Mouse (Mus musculus) liver, postnatal 0 days (tissue): Measurements from ENCODE around the gene Trim46. TPM values are rescaled to one million over a fixed set of nuclear protein-coding genes. Genes with fewer than 3 reads are reported as not detected.
A peak's percentile ranks its signal among the peaks of the same experiment; 100 is the strongest.
"Not testable (repeated sequence)": the region's sequence is repeated elsewhere in the genome, so short reads cannot be mapped to it uniquely, and the experiment has no call there.

Source experiments
- ATAC-seq: fragments of 200-750 bp; cut with Nextera tagmentation; 2 replicates; pipeline ENCODE4 v1.8.0; 2017; ENCODE audit warnings: mild to moderate bottlenecking, moderate library complexity
- DNase-seq: peaks from one replicate; pipeline ENCODE4 v3.0.0-alpha.2; 2016
- H3K27ac ChIP-seq: fragments of 300-500 bp; sonication (generic); 2 replicates; pipeline ENCODE4 v1.5.1; 2014; ENCODE audit warnings: antibody characterized with exemption, moderate library complexity, mild to moderate bottlenecking, low read depth
- H3K27me3 ChIP-seq: fragments of 300-500 bp; sonication (generic); 2 replicates; pipeline ENCODE4 v1.6.1; 2014; ENCODE audit warnings: low read length, control low read depth, mixed read lengths; ENCODE audit not compliant: insufficient read depth
- H3K36me3 ChIP-seq: fragments of 300-500 bp; sonication (generic); replicated peaks from 2 replicates; pipeline ENCODE4 v1.6.1; 2014; ENCODE audit warnings: mild to moderate bottlenecking, control low read depth, low read length, moderate library complexity, mixed read lengths; ENCODE audit not compliant: insufficient read depth
- H3K4me1 ChIP-seq: fragments of 300-500 bp; sonication (generic); 2 replicates; pipeline ENCODE4 v1.6.1; 2014; ENCODE audit warnings: antibody characterized with exemption, mild to moderate bottlenecking, control low read depth; ENCODE audit not compliant: insufficient read depth
- H3K4me2 ChIP-seq: fragments of 300-500 bp; sonication (generic); 2 replicates; pipeline ENCODE4 v1.6.1; 2014; ENCODE audit warnings: low read depth, mild to moderate bottlenecking, low read length, moderate library complexity, mixed read lengths
- H3K4me3 ChIP-seq: fragments of 300-500 bp; sonication (generic); 2 replicates; pipeline ENCODE4 v1.5.1; 2014; ENCODE audit warnings: low read depth, low read length
- H3K9ac ChIP-seq: fragments of 300-500 bp; sonication (generic); replicated peaks from 2 replicates; pipeline ENCODE4 v1.6.1; 2014; ENCODE audit warnings: mild to moderate bottlenecking, moderate library complexity
- H3K9me3 ChIP-seq: fragments of 300-500 bp; sonication (generic); 2 replicates; pipeline ENCODE4 v1.6.1; 2016; ENCODE audit warnings: mild to moderate bottlenecking, control low read depth, low read length, mixed read lengths
- CTCF ChIP-seq: sonication (generic); IDR thresholded peaks from 2 replicates; pipeline ENCODE4 v1.5.1; 2016; ENCODE audit warnings: antibody characterized with exemption, low read depth
- EP300 ChIP-seq: IDR thresholded peaks from 2 replicates; pipeline ENCODE4 v1.6.1; 2016; ENCODE audit warnings: antibody characterized with exemption, low read depth, mild to moderate bottlenecking
- WGBS: fragments of 180-500 bp; shearing (Covaris S2); extraction: QIAGEN DNeasy Blood & Tissue Kit; methylation state at CpG from one replicate; pipeline ENCODE4 v1.1.7; 2014; ENCODE audit not compliant: insufficient replicate concordance; 5-methylcytosine and 5-hydroxymethylcytosine counted together
- polyA plus RNA-seq: library from polyadenylated mRNA; unstranded; fragments of >200 nt; fragmentation: Nextera tagmentation; extraction: Ambion mirVana; gene quantifications from 2 replicates; pipeline ENCODE4 v1.2.1, GENCODE M21; 2015

Gene Trim46
- polyA plus RNA-seq, 1 experiment from 2014 or later: 0.21 TPM

- H3K9ac ChIP-seq: no peak overlapping the region
- no peak overlapping the region for H3K4me3 ChIP-seq
- no peaks in the 10 kb centered on the region for H3K36me3 ChIP-seq
- WGBS: 59% methylated on average over 12 of the region's 12 CpGs
- no peaks in the 10 kb centered on the region for H3K9me3 ChIP-seq
- H3K4me2 ChIP-seq: no peak overlapping the region
- TF ChIP-seq CTCF (no peak), EP300 (no peak)
- peaks cover 10% of the 10 kb centered on the region for H3K4me1 ChIP-seq
- ATAC-seq (no peak), DNase-seq (no peak)
- peaks cover 35% of the 10 kb centered on the region for H3K27me3 ChIP-seq
- H3K27ac ChIP-seq: no peak overlapping the region
Observed at GRCm38 (mm10) chr3:89225321-89225815, 20.7 kb downstream of the Trim46 start.

DNA sequence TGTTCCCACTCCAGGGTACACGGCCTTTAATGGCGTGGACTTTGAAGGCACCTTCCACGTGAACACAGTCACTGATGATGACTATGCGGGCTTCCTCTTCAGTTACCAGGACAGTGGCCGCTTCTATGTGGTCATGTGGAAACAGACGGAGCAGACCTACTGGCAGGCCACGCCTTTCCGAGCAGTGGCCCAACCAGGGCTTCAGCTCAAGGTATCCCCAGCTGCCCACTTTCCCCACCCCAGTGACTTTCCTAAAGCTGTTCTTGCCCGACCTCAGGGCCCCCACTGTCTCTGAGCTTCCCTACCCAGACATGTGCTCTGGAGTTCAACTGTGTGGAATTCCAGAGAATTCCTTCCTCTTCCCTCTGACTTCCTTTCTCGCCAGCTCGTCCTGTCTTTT lies 21.3 kb downstream of the Trim46 start:
- no peak for ATAC-seq
- H3K36me3 ChIP-seq: no peaks in the 10 kb centered on the region
- no peak overlapping the region for H3K4me2 ChIP-seq
- peaks cover 10% of the 10 kb centered on the region for H3K4me1 ChIP-seq
- WGBS: 70% methylated on average over 11 of the region's 11 CpGs
- H3K4me3 ChIP-seq: no peak overlapping the region
- no peak overlapping the region for H3K9ac ChIP-seq
- H3K27ac ChIP-seq: no peak overlapping the region
- no peaks in the 10 kb centered on the region for H3K9me3 ChIP-seq
- DNase-seq: no peak
- H3K27me3 ChIP-seq: peaks cover 32% of the 10 kb centered on the region
- TF ChIP-seq EP300 (no peak), CTCF (no peak)

GRCm38 (mm10) chr3:89221167-89221566 lies 24.9 kb downstream of the Trim46 start:
- peaks cover 14% of the 10 kb centered on the region for H3K27me3 ChIP-seq
- no peak overlapping the region for H3K27ac ChIP-seq
- DNase-seq (no peak), ATAC-seq (no peak)
- H3K4me1 ChIP-seq: no peaks in the 10 kb centered on the region
- H3K4me3 ChIP-seq: no peak overlapping the region
- no peak overlapping the region for H3K4me2 ChIP-seq
- no peaks in the 10 kb centered on the region for H3K36me3 ChIP-seq
- TF ChIP-seq CTCF: no peak
- TF ChIP-seq EP300: no peak
- no peaks in the 10 kb centered on the region for H3K9me3 ChIP-seq
- H3K9ac ChIP-seq: no peak overlapping the region
- WGBS: 84% methylated on average over 5 of the region's 5 CpGs

GRCm38 (mm10) chr3:89219546-89219945 lies 26.6 kb downstream of the Trim46 start:
- 30% methylated on average over 8 of the region's 8 CpGs for WGBS
- Histone ChIP-seq H3K9me3 (no peaks in the 10 kb centered on the region), H3K27me3 (peaks cover 8% of the 10 kb centered on the region; the same call in 1 of the 2 replicates), H3K9ac (no peak overlapping the region), H3K36me3 (no peaks in the 10 kb centered on the region), H3K4me2 (no peak overlapping the region), H3K4me1 (peaks cover 5% of the 10 kb centered on the region), H3K27ac (no peak overlapping the region), H3K4me3 (no peak overlapping the region)
- TF ChIP-seq EP300: no peak
- no peak for TF ChIP-seq CTCF
- DNase-seq: no peak
- ATAC-seq: no peak

GRCm38 (mm10) chr3:89218271-89218670 lies 27.8 kb downstream of the Trim46 start:
- no peak for DNase-seq
- H3K4me1 ChIP-seq: peaks cover 9% of the 10 kb centered on the region
- no peak overlapping the region for H3K4me2 ChIP-seq
- H3K27me3 ChIP-seq: peaks cover 8% of the 10 kb centered on the region; the same call in 1 of the 2 replicates
- H3K4me3 ChIP-seq: no peak overlapping the region
- TF ChIP-seq EP300 (no peak), CTCF (no peak)
- no peak overlapping the region for H3K9ac ChIP-seq
- no peak overlapping the region for H3K27ac ChIP-seq
- ATAC-seq: no peak
- 79% methylated on average over 1 of the region's 1 CpGs for WGBS
- H3K36me3 ChIP-seq: no peaks in the 10 kb centered on the region
- H3K9me3 ChIP-seq: no peaks in the 10 kb centered on the region

DNA sequence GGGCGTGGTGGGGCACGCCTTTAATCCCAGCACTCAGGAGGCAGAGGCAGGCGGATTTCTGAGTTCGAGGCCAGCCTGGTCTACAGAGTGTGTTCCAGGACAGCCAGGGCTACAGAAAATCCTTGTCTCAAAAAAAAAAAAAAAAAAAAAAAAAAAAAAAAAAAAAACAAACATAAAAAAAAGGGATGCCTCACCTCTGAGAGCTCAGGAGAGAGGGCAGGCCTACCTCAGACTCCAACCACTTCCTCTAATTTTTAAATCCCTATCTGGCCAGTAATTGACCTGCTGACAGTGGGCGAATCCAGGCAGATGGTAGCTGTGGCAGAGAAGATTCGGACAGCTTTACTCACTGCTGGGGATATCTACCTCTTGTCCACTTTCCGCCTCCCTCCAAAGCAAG lies 29.7 kb downstream of the Trim46 start:
- H3K9ac ChIP-seq, H3K36me3 ChIP-seq, H3K9me3 ChIP-seq, H3K27me3 ChIP-seq, DNase-seq, H3K4me3 ChIP-seq, H3K27ac ChIP-seq, H3K4me2 ChIP-seq, ATAC-seq: not testable (repeated sequence)
- WGBS: 55% methylated on average over 7 of the region's 7 CpGs
- H3K4me1 ChIP-seq: peaks cover 12% of the 10 kb centered on the region

- ATAC-seq: peak; percentile 46
- no peak overlapping the region for H3K9ac ChIP-seq
- peaks cover 8% of the 10 kb centered on the region; the same call in 1 of the 2 replicates for H3K27me3 ChIP-seq
- no peak overlapping the region for H3K27ac ChIP-seq
- peak; percentile 98 for TF ChIP-seq CTCF
- no peak for TF ChIP-seq EP300
- no peaks in the 10 kb centered on the region for H3K9me3 ChIP-seq
- H3K4me3 ChIP-seq: no peak overlapping the region
- 0% methylated on average over 6 of the region's 6 CpGs for WGBS
- no peaks in the 10 kb centered on the region for H3K36me3 ChIP-seq
- peaks cover 12% of the 10 kb centered on the region for H3K4me1 ChIP-seq
- H3K4me2 ChIP-seq: no peak overlapping the region
- DNase-seq: peak; percentile 87
Observed at GRCm38 (mm10) chr3:89215853-89216252, 30.3 kb downstream of the Trim46 start.
